Mouse (Mus musculus) embryonic stem cell, embryonic (primary cell): Measurements from ENCODE around the gene Scaper.

Experiments used
- CTCF ChIA-PET, 4 experiments: fragments of 300-600 bp in 2 of 4; fragments of 350-600 bp in 2 of 4; sonication (Branson Sonifier 250); formaldehyde crosslinking; loops; one replicate each; lab custom pipeline; 2022; ENCODE audit warnings: inconsistent platforms in 2 of 4; lab: Charles Lee
- POLR2A ChIA-PET, 4 experiments: fragments of 300-600 bp in 2 of 4; fragments of 350-600 bp in 2 of 4; sonication (Branson Sonifier 250); formaldehyde crosslinking; loops; one replicate each; lab custom pipeline; 2022; ENCODE audit warnings: antibody characterized with exemption in 4 of 4, inconsistent platforms in 1 of 4; lab: Charles Lee

The Scaper gene

GRCm38 (mm10) chr9:55937664-55938617, at the start of gene Scaper:
Gene Scaper (minus strand): TSS chr9:55938119.
- ChIA-PET POLR2A (interaction anchor here (0.5 to 2.6 kb wide), 67 partner anchors 8 to 1556 kb away, joined by 3 to 25 read pairs (median 3); partner anchors contain the start of genes Etfa (in 2 of the 4), Rcn2 (in 2 of the 4), Hmg20a (in 1 of the 4) and Peak1 (in 1 of the 4)), CTCF (interaction anchor here (0.5 to 2.1 kb wide), 23 partner anchors 9 to 1136 kb away, joined by 3 to 20 read pairs (median 4); partner anchors contain the start of gene Hmg20a (in 1 of the 4))

GRCm38 (mm10) chr9:55946819-55947218, 8.9 kb upstream of the Scaper start:
- POLR2A ChIA-PET, result interaction anchor here in 3 of 4 experiments (0.6 to 2.6 kb wide), 6 partner anchors 9 to 435 kb away, joined by 3 to 25 read pairs (median 6); partner anchors contain the start of genes Scaper (in 3 of the 3) and Etfa (in 1 of the 3)
- CTCF ChIA-PET, result interaction anchor here (0.6 to 2.3 kb wide), 16 partner anchors 9 to 265 kb away, joined by 3 to 20 read pairs (median 3); partner anchors contain the start of gene Scaper (in 4 of the 4)

- ChIA-PET POLR2A (interaction anchor here in 1 of 4 experiments (0.6 kb wide), 1 partner anchor 255 kb away, joined by 3 read pairs; no protein-coding TSS in a partner anchor), CTCF (no interaction called here)
Measured at GRCm38 (mm10) chr9:55941356-55941755, 3.4 kb upstream of the Scaper start.

GRCm38 (mm10) chr9:55938618-55938985, 683 bp upstream of the Scaper start:
- ChIA-PET CTCF (interaction anchor here (0.5 to 2.1 kb wide), 12 partner anchors 8 to 909 kb away, joined by 3 to 20 read pairs (median 4); partner anchors contain the start of gene Hmg20a (in 1 of the 4)), POLR2A (interaction anchor here (0.7 to 2.6 kb wide), 40 partner anchors 8 to 892 kb away, joined by 3 to 25 read pairs (median 4); partner anchors contain the start of genes Etfa (in 2 of the 4), Rcn2 (in 2 of the 4), Hmg20a (in 1 of the 4) and Peak1 (in 1 of the 4))

- ChIA-PET POLR2A (interaction anchor here (0.5 to 2.6 kb wide), 44 partner anchors 9 to 1555 kb away, joined by 3 to 25 read pairs (median 4); partner anchors contain the start of genes Etfa (in 2 of the 4), Rcn2 (in 2 of the 4), Hmg20a (in 1 of the 4) and Peak1 (in 1 of the 4)), CTCF (interaction anchor here (0.6 to 2.1 kb wide), 14 partner anchors 9 to 1136 kb away, joined by 3 to 20 read pairs (median 4); no protein-coding TSS in a partner anchor)
Measured at GRCm38 (mm10) chr9:55937224-55937663, 675 bp downstream of the Scaper start.

- POLR2A ChIA-PET, result no interaction called here
- CTCF ChIA-PET, result no interaction called here
Measured at GRCm38 (mm10) chr9:55932482-55932881, 5.4 kb downstream of the Scaper start.

GRCm38 (mm10) chr9:55918579-55918978, 19.3 kb downstream of the Scaper start:
- ChIA-PET CTCF (interaction anchor here in 3 of 4 experiments (0.6 to 0.9 kb wide), 7 partner anchors 19 to 383 kb away, joined by 3 to 6 read pairs (median 3); partner anchors contain the start of gene Scaper (in 1 of the 3)), POLR2A (interaction anchor here in 2 of 4 experiments (1.0 to 4.5 kb wide), 3 partner anchors 16 to 20 kb away, joined by 3 to 16 read pairs (median 3); partner anchors contain the start of gene Scaper (in 2 of the 2))

GRCm38 (mm10) chr9:55916751-55917150, 21.2 kb downstream of the Scaper start:
- CTCF ChIA-PET, result no interaction called here
- POLR2A ChIA-PET, result no interaction called here

- CTCF ChIA-PET, result no interaction called here
Measured at GRCm38 (mm10) chr9:55911481-55911880, 26.4 kb downstream of the Scaper start.

GRCm38 (mm10) chr9:55902964-55903363, 35.0 kb downstream of the Scaper start:
- CTCF ChIA-PET, result no interaction called here
- POLR2A ChIA-PET, result interaction anchor here in 2 of 4 experiments (0.7 to 0.8 kb wide), 3 partner anchors 16 to 35 kb away, joined by 3 read pairs; partner anchors contain the start of gene Scaper (in 1 of the 2)

More at GRCm38 (mm10) chr9:55911481-55911880, 26.4 kb downstream of the Scaper start:
- POLR2A ChIA-PET, result interaction anchor here in 2 of 4 experiments (0.6 to 2.7 kb wide), 3 partner anchors 27 to 1291 kb away, joined by 3 to 10 read pairs (median 8); partner anchors contain the start of gene Scaper (in 2 of the 2)

- CTCF ChIA-PET, result no interaction called here
Measured at GRCm38 (mm10) chr9:55901588-55901987, 36.3 kb downstream of the Scaper start.

GRCm38 (mm10) chr9:55900531-55900930, 37.4 kb downstream of the Scaper start:
- ChIA-PET CTCF (interaction anchor here in 2 of 4 experiments (0.6 to 0.7 kb wide), 4 partner anchors 34 to 1202 kb away, joined by 3 to 10 read pairs (median 6); no protein-coding TSS in a partner anchor), POLR2A (interaction anchor here in 1 of 4 experiments (0.5 to 1.5 kb wide), 3 partner anchors 14 to 103 kb away, joined by 3 to 10 read pairs (median 3); partner anchors contain the start of gene Scaper)

More at GRCm38 (mm10) chr9:55901588-55901987, 36.3 kb downstream of the Scaper start:
- POLR2A ChIA-PET, result interaction anchor here in 1 of 4 experiments (1.5 kb wide), 1 partner anchor 36 kb away, joined by 10 read pairs; the partner anchor contains the start of gene Scaper

GRCm38 (mm10) chr9:55878066-55878465, 59.9 kb downstream of the Scaper start:
- CTCF ChIA-PET, result no interaction called here
- POLR2A ChIA-PET, result no interaction called here

GRCm38 (mm10) chr9:55789442-55789841, 148.5 kb downstream of the Scaper start:
- POLR2A ChIA-PET, result no interaction called here
- CTCF ChIA-PET, result interaction anchor here in 1 of 4 experiments (0.6 kb wide), 1 partner anchor 21 kb away, joined by 7 read pairs; no protein-coding TSS in a partner anchor

GRCm38 (mm10) chr9:55712016-55712415, 225.9 kb downstream of the Scaper start:
- POLR2A ChIA-PET, result no interaction called here
- CTCF ChIA-PET, result no interaction called here

GRCm38 (mm10) chr9:55710553-55710952, 227.4 kb downstream of the Scaper start:
- CTCF ChIA-PET, result no interaction called here

GRCm38 (mm10) chr9:55706603-55707002, 231.3 kb downstream of the Scaper start:
- ChIA-PET CTCF (interaction anchor here in 3 of 4 experiments (0.5 to 1.2 kb wide), 3 partner anchors 9 to 1810 kb away, joined by 3 to 6 read pairs (median 4); no protein-coding TSS in a partner anchor), POLR2A (interaction anchor here in 1 of 4 experiments (0.9 kb wide), 1 partner anchor 9 kb away, joined by 5 read pairs; no protein-coding TSS in a partner anchor)

More at GRCm38 (mm10) chr9:55710553-55710952, 227.4 kb downstream of the Scaper start:
- POLR2A ChIA-PET, result interaction anchor here in 1 of 4 experiments (0.6 kb wide), 1 partner anchor 154 kb away, joined by 3 read pairs; no protein-coding TSS in a partner anchor

- POLR2A ChIA-PET, result no interaction called here
- CTCF ChIA-PET, result no interaction called here
Measured at GRCm38 (mm10) chr9:55695307-55695706, 242.6 kb downstream of the Scaper start.
